Mouse (Mus musculus) heart, adult 18-20 months (tissue): ENCODE data around the gene Glcci1. TPM values are rescaled to one million over a fixed set of nuclear protein-coding genes. Genes with fewer than 3 reads are reported as not detected.

Source experiments
- DNase-seq, 2 experiments: peaks; one replicate each; pipeline ENCODE4 v3.0.0; 2021 to 2022; ENCODE audit warnings: mixed read lengths in 1 of 2
- total RNA-seq, 2 experiments: library from RNA; stranded (reverse); gene quantifications; 2 replicates each; pipeline ENCODE4 v1.2.3; 2021

The Glcci1 gene
- total RNA-seq, 2 experiments from 2014 or later = 8.4 to 10.1 TPM

DNA sequence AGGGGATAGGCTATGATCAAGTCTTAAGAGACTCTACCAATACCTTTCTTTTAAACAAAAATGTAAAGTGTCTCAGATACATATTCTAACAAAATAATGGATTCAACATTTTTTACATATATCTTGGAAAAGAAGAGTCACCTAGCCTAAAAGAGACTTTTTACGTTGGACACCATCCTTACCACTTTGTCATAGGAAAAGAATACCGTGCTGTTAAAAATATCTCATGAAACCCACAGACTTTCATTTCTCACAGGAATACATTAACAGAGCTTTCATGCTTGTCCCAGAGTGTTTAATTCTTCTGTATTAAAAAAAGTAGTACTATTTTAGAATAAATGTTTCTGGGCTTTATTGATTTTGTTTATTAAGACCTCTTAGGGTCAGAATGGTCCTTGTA is 41.8 kb downstream of the Glcci1 start:
- no peak for DNase-seq

DNA sequence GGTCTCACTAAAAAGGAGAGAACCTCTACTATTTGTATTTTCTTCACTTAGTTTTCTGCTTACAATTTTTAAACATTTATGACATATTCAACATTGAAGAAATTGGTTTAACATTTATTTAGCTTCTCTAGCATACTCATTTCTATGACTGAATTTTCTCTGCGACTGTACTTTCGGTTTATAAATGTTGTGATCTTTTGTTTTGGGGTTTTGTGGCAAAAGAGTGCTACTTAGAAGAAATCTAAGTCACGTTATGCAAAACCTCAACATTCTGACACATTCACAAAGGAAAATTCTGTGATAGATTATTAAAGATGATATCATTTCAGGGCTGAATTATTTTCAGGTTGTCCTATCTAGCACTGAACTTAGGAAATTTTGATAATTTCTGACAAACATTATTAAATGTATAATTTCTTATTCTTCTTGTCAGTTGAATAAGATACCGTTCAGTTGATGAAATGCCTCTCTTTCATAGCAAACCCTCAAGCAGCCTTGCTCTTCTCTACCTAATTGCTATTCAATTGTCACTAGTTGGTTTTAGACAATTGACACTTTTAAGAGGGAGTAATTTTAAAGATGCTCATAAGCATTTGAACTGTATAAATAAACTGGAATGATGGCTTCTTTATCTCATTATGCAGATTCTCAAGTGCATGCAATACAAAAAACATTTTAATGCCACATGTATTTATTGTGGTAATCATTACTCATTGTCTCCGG is 47.6 kb downstream of the Glcci1 start:
- no peak for DNase-seq

DNA sequence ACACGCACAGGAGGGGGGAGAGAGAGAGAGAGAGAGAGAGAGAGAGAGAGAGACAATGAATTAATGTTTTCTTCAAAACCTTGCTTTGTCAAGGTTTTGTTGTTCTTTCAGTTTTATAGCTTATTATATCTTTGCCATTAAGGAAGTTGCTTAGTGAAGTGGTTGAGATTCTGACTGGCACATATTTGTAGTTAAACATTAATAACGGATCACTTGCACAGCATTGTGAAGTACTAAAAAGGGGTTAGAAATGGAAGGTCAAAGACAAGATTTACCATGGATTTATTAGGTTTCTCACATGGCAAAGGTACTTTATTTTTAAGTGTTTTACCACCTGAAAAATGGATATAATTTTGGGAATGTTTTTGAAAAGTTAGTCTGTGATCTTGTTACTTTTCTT is 51.3 kb downstream of the Glcci1 start:
- no peak for DNase-seq

DNA sequence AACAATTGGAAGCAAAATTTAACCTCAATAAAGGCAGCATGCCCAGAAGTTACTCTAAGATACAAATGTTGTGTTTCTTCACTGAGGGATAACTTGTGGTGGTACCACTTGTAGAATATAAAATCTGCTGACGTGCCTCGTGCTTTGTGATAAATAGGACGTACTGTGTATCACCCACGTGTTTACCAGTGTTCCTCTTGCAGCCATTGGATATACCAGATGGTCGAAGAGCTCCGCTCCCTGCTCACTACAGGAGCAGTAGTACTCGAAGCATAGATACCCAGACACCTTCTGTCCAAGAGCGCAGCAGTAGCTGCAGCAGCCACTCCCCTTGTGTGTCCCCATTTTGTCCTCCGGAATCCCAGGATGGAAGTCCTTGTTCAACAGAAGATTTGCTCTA is 73.0 kb downstream of the Glcci1 start:
- DNase-seq = no peak

DNA sequence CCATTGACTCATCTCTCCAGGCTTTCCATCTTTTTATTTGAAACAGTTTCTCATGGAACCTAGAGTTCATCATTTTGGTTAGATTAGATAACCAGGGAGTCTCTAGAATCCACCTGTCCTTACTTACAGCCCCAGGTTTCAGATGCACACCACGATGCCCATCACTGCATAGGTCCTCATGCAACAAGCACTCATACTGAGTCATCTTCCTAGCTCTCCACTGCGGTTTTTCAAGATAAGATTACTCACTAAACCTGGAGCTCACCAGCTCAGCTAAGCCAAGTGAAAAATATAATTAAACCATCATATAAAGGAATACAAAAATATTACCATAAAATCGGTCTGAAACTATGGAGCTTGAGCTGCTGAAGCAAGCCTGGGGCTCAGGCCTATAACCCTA is 74.5 kb downstream of the Glcci1 start:
- DNase-seq = no peak

DNA sequence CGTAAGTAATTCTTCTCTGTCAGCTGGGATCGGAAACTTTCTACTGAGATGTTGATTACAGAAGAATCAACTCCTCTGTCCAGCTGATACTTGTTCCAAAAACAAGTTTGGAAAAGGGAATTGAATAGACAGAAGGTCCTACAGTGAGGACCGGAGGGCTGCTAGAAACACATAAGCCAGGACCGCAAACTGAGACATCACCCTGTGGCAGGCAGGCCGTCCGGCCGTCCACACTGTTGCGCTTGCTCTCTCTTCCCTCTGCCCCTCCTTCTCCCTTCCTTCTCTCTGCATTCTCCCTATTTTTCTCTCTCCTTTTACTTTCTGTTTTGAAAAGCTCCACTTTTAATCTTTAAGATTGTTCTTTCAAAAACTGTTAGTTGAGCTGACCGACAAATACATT is 82.3 kb downstream of the Glcci1 start:
- peak; percentile 7 to 15 for DNase-seq

DNA sequence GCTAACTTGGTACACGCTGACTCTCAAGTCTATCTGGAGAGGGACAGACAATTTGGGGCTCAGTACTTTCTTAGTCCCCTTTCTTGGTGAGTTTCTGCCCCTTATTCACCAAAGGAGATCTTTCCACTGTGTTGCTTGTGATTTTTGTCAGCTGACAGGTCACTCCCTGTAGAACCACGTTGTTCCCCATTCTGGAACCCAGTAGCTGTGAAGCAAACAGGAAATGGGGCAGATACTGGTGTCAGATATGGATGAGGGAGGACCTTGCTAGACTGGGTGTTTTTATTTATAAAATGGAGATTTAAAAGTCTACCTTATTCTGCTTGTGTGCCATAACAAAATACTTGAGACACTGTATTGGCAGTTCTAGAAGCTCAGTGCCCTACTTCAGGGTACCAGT is 108.0 kb downstream of the Glcci1 start:
- no peak for DNase-seq

DNA sequence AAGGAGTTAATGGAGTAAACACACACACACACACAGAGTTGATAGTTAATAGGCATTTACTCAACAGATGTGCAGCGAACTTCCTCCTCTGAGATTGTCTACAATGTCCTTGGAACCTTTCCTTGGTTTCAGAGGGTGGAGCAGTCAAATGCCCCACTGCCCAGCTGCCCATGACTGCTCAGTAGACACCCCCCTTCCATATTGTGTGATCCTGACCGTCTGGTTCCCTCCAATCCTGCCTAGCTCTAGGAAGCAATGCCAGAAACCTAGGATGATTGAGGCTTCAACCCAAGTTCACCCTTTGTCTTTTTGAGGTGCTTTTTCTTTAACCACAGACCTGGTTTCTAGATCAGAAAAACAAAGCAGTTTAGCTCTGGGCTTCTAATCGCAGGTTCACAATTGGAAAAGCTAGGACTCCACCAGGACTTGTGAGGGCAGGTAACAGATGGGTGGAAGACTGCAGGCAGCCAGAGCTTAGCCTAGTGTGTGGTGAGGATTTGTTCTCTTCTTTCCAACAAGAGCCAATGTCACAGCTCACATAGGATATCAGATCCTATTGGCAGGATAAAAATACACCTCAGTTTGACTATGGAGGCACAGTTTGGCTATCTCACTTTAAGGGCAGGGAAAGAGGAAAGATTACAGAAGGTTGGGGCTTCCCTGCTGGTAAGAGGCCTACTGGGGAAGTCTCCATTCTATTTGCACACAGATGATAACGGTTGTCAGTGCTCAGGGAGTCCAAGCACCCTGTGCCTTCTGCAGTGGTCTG is 110.4 kb downstream of the Glcci1 start:
- DNase-seq = no peak

DNA sequence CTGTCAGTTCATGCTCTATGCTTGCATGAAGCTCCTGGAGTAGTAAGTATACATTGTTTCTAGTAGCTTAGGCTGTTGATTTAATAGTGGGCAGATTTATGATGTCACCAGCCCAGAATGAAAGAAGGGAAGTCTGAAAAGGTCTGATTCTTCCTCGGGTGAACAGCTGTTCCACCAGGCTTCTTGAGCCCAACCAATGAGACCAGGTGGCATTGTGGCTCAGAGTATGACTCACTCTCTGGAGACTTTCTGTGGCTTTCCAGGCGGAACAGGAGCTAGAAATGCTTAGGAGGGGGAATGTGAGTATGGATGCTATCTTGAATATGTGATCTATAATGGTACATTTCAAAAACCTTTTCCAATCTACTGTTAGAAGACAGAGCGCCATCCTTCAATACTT is 113.6 kb downstream of the Glcci1 start:
- no peak for DNase-seq

DNA sequence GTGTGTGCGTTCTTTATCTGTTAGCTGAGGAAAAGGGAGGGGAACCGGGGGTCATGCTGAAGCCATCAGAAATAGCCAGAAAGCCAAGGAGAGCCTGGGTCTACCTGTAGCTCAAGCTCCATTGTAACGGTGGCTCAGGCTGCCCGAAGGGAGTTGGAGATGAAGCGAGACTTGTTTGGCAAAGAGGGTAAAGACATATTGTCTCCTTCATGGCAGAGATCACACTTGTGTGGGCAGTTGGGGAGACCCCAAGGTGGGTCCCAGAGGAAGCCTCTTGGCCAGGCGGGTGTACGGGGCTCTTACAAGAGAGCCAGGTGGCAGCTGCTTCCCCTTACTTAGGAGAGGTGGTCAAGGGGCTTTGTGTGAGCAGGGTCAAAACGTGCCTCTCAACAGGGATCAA is 118.8 kb downstream of the Glcci1 start:
- no peak for DNase-seq

DNA sequence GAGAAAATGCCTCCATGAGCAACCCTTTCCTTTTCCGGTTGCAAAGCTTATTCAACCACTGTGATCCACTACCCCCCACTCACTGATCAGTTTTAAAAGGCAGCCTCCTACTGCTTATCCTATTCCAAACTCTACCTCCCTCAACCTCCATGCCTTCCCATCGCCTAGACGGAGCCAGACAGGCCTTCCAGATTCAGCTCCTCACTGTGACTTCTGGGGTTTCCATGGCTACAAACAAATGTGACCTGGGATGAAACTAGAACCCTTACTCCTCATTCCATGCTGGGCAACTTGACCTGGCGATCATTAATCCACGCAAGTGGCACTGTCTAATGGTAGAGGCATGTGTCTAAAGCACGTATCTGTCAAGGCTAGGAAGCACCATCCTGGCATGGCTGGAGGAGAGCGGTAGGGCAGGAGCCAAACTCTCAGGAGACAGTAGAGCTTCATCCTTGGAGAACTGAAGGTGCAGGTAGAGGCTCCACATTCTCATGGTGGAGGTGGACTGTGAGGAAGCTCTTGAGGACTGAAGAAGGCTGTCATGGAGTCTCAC is 119.4 kb downstream of the Glcci1 start:
- no peak for DNase-seq

DNA sequence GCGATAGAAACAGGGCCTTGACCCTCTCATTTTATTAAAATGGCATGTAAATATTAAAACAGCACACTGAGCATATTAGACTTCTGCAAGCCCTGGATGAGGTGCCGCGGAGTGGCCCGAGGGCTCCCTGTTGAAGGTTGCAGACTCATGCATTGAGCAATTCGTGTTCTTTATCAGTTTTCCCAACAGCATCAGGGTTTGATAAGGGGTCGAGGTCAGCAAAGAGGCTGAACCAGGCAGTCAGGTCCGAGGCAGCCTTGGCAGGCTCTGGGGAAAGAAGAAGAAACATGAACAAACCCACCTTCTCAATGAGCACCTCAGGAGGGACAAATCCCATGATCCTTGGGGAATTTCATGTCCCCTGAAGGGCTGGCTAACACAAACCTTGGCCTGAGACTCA is 121.1 kb downstream of the Glcci1 start:
- DNase-seq = no peak

DNA sequence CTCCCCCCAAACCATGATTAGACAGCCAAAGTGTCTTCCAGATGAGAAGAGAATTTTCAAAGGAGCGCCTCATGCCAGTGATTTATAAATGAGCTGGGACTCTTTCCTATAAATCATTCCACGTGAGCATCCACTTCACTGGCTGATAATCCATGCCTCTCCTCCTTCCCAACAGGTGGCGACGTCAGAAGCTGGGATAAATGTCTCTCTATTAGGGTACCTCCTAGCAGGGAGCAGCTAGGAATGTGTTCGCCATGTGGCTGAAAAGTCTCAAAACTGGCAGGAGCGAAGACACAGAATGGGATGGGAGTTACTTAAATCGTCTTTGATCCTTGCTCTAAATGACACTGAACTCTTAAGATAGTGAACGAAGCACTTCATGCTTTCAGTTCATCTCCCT is 122.0 kb downstream of the Glcci1 start:
- no peak for DNase-seq

DNA sequence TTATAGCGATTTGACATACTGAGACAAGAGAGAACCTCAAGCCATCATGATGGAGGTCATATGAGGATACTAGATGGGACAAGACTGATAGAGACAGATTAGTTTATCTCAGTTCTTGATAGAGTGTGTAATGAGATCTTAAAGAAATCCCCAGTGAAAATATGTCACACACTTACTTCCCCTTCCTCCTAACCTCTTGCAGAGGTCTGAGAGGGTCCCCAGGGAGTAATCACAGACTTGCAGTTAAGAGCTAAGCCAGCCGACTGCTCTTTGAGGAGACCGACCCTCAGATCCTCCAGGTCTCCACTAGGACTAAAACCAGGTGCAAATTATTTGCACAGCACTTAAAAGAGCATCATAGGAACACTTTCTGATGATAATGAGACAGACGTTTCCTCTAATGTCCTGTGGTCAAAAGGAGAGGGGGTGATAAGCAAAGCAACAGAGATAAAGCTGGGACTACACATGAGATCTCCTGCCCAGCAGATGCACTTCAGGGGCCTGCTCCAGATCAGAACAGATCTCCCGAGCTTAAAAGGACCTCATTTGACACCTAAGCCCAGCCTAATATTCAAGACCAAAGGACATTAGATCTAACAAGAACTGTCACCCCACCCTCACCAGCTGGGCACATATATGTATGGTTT is 122.7 kb downstream of the Glcci1 start:
- DNase-seq = no peak

DNA sequence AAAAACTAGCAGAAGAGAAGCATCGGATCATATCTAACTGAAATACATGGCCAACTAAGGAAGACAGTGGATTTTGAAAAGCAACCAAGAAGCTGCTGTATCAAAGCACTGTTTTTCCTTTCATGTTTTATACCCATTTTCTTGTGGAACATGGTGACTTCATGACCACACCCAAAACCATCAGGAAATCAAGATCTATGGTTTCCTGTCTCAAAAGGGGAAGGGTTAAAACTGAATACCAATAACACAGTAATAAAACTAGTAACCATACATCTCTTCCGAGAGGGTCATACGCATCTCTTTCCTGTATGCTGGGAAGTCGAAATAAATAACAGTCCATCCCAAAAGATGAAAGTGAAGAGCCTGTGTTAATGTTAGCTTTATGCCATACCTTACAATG is 123.3 kb downstream of the Glcci1 start:
- no peak for DNase-seq

DNA sequence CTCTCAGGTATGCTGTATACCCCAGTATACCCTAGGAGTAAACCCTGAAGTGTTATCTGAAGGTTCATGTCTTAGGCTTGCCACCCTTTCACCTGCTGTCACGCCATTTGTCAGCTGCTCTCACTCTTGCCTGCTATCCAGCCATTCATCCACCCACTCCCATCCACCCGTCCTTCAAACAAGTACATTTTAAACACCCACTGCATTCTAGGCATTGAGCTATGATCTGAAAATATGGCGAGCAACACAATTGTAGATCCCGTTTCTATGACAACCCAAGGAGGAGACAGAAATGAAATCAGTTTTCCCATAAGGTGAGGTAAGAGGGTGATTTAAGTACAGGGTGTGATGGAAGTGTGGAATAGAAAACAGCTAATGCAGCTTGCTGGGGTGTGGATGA is 128.7 kb downstream of the Glcci1 start:
- DNase-seq = no peak

DNA sequence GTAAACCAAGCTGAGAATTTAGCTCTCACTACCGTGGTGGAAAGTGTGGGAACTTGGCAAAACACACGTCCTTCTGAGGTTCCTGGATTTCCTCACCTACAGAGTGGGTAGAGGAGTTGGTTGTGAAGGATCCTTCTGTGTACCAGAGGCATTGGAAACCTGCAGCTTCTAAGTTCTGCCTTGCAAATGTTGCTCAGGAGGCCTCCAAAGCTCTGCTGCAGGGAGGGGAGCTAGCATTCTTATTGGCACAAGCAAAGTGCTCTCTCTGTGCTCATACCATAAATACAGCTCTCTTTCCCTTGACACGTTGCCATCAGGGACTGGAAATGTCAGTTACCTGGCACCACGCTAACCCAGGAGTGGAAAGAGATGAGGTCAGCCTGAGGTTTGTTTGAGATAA is 129.5 kb downstream of the Glcci1 start:
- no peak for DNase-seq

DNA sequence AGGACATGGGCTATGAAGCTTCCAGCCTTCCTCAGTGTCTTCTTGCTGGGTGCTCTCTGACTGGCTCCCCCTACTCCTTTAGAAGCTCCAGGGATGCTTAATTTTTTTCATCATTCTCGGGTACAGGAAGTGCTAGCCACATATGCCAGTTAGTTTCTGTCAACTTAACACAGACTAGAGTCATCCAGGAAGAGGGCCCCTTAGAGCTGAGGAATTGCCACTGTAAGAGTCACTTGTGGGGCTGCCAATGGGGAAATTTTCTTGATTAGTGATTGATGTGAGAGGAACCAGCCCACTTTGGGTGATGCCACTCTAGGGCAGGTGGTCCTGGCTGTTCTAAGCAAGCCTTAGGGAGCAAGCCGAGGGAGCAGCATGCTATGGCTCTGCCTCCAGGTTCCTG is 130.1 kb downstream of the Glcci1 start:
- DNase-seq = no peak

DNA sequence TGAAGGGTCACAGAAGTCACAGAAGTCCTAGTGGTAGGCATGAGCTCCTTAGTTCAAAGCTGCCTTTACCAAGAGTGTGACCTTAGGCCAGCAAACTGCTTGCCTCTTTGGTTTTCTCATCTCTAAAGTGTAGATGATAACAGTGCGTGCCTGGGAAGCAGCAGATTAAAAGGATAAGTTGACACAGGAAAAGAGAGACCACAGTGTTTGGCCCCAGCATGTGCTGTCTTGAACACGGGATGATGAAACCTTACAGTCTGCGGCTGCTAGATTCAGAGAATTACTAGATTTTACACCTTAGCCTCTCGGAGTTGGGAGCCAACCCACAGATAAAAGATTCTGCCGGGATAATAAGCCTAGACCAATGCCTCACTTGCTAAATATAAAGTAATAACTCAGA is 131.5 kb downstream of the Glcci1 start:
- DNase-seq = no peak

DNA sequence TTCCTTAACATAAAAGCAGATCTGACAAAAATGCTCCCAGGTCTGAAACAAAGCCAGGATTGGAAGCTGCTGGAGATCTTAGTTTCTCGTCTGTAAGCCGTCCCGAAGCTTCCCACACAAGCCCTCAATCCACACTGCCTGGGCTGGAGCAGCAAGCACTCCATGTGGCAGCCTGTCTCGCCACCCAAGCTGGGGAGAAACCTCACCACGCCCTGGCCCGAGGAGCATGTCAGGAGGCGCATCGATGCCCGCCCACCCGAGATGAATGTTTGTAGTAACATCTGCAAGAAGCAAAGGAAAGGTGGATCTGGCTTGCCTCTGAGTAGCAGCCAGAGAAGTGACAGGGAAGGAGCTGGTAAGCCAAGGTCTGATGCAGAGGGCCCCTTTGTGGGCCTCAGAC is 135.3 kb downstream of the Glcci1 start:
- DNase-seq = no peak

DNA sequence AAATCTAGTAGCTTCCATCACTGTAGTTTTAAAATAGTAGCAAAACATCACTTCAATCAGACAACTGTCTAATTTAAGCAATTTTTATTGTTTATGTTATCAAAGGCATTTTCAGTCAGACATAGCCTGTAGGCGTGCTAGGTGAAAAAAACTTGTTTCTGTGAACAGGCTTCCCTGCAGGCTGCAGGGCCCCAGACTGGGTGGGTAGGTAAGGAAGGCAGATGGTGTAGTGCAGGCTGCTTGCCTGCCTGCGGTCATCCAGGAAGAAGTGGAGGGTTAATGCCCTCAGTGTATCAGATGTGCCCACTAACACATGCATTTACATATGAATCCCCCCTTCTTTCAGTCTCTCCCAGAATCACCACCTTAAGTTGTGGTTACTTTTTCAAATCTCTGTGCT is 136.3 kb downstream of the Glcci1 start:
- no peak for DNase-seq
